Mouse (Mus musculus) hindbrain, embryonic 16.5 days (tissue): ENCODE results near the gene Prkacb. TPM values are rescaled to one million over a fixed set of nuclear protein-coding genes. Genes with fewer than 3 reads are reported as not detected.

Experiments
- ATAC-seq: fragments of 200-750 bp; cut with Nextera tagmentation; 2 replicates; pipeline ENCODE4 v1.8.0; 2017; ENCODE audit warnings: moderate TSS enrichment, moderate library complexity
- H3K27ac ChIP-seq: fragments of 300-500 bp; sonication (generic); 2 replicates; pipeline ENCODE4 v1.5.1; 2014; ENCODE audit warnings: low read depth, mild to moderate bottlenecking, control low read depth, low read length, moderate library complexity
- H3K27me3 ChIP-seq: fragments of 300-500 bp; sonication (generic); replicated peaks from 2 replicates; pipeline ENCODE4 v1.6.1; 2014; ENCODE audit warnings: low read length; ENCODE audit not compliant: control insufficient read depth, insufficient read depth
- H3K36me3 ChIP-seq: fragments of 300-500 bp; sonication (generic); 2 replicates; pipeline ENCODE4 v1.6.1; 2014; ENCODE audit warnings: mild to moderate bottlenecking, low read length, moderate library complexity, mixed read lengths; ENCODE audit not compliant: control insufficient read depth, insufficient read depth
- H3K4me1 ChIP-seq: fragments of 300-500 bp; sonication (generic); 2 replicates; pipeline ENCODE4 v1.6.1; 2014; ENCODE audit warnings: low read depth, low read length; ENCODE audit not compliant: control insufficient read depth, insufficient read depth
- H3K4me2 ChIP-seq: fragments of 300-500 bp; sonication (generic); 2 replicates; pipeline ENCODE4 v1.6.1; 2014; ENCODE audit warnings: mild to moderate bottlenecking, low read length, control low read depth, moderate library complexity
- H3K4me3 ChIP-seq: fragments of 300-500 bp; sonication (generic); 2 replicates; pipeline ENCODE4 v1.5.1; 2014; ENCODE audit warnings: mild to moderate bottlenecking, low read length, control low read depth, moderate library complexity
- H3K9ac ChIP-seq: fragments of 300-500 bp; sonication (generic); 2 replicates; pipeline ENCODE4 v1.6.1; 2014; ENCODE audit warnings: low read depth, mild to moderate bottlenecking, control low read depth, low read length, moderate library complexity
- H3K9me3 ChIP-seq: fragments of 300-500 bp; sonication (generic); 2 replicates; pipeline ENCODE4 v1.6.1; 2014; ENCODE audit warnings: mild to moderate bottlenecking, low read length, moderate library complexity; ENCODE audit not compliant: control insufficient read depth
- WGBS: fragments of 180-500 bp; shearing (Covaris S2); extraction: QIAGEN DNeasy Blood & Tissue Kit; methylation state at CpG from one replicate; pipeline ENCODE4 v1.1.7; 2014; 5-methylcytosine and 5-hydroxymethylcytosine counted together
- polyA plus RNA-seq: library from polyadenylated mRNA; unstranded; fragments of >200 nt; fragmentation: Nextera tagmentation; extraction: Ambion mirVana; gene quantifications from 2 replicates; pipeline ENCODE4 v1.2.1, GENCODE M21; 2015

Prkacb gene
- polyA plus RNA-seq, 1 experiment from 2014 or later, result 199 TPM

- H3K36me3 ChIP-seq, result no peaks in the 10 kb centered on the region
- no peak overlapping the region for H3K27ac ChIP-seq
- no peaks in the 10 kb centered on the region for H3K27me3 ChIP-seq
- WGBS, result 94% methylated on average over 8 of the region's 8 CpGs
- no peak overlapping the region for H3K9ac ChIP-seq
- H3K4me2 ChIP-seq, result no peak overlapping the region
- no peaks in the 10 kb centered on the region for H3K9me3 ChIP-seq
- H3K4me1 ChIP-seq, result no peaks in the 10 kb centered on the region; the same call in none of the 2 replicates
- no peak for ATAC-seq
- H3K4me3 ChIP-seq, result no peak overlapping the region
These were observed 126.4 kb downstream of the Prkacb start for GRCm38 (mm10) chr3:146686428-146686827.

- H3K9ac ChIP-seq, result peak within 1 kb of the TSS; percentile 54
- peak; percentile 94 for ATAC-seq
These were observed 127.7 kb downstream of the Prkacb start, which contains the start of gene Samd13 for GRCm38 (mm10) chr3:146684811-146685675. TSS of gene Samd13 (minus strand) at chr3:146685592.

GRCm38 (mm10) chr3:146683095-146683494 is 129.7 kb downstream of the Prkacb start:
- ATAC-seq, result no peak
- 90% methylated on average over 2 of the region's 2 CpGs for WGBS
- Histone ChIP-seq H3K27me3 (no peaks in the 10 kb centered on the region), H3K4me2 (no peak overlapping the region), H3K27ac (no peak overlapping the region), H3K36me3 (no peaks in the 10 kb centered on the region), H3K9ac (no peak overlapping the region), H3K4me3 (no peak overlapping the region), H3K9me3 (no peaks in the 10 kb centered on the region), H3K4me1 (no peaks in the 10 kb centered on the region; the same call in none of the 2 replicates)

More at GRCm38 (mm10) chr3:146684811-146685675, 127.7 kb downstream of the Prkacb start, which contains the start of gene Samd13:
- no peaks in the 10 kb centered on the region for H3K27me3 ChIP-seq
- H3K36me3 ChIP-seq, result no peaks in the 10 kb centered on the region
- H3K27ac ChIP-seq, result no peak within 1 kb of the TSS
- H3K4me1 ChIP-seq, result no peaks in the 10 kb centered on the region; the same call in none of the 2 replicates
- H3K4me3 ChIP-seq, result peak within 1 kb of the TSS; percentile 49
- H3K9me3 ChIP-seq, result no peaks in the 10 kb centered on the region
- WGBS, result 3% methylated on average over 50 of the region's 50 CpGs
- H3K4me2 ChIP-seq, result peak within 1 kb of the TSS; percentile 85

- Histone ChIP-seq H3K9ac (no peak overlapping the region; the same call in 1 of the 2 replicates), H3K27ac (no peak overlapping the region)
These were observed 130.6 kb downstream of the Prkacb start for GRCm38 (mm10) chr3:146682140-146682651.

GRCm38 (mm10) chr3:146681696-146682095 is 131.1 kb downstream of the Prkacb start:
- no peaks in the 10 kb centered on the region for H3K36me3 ChIP-seq
- no peaks in the 10 kb centered on the region for H3K27me3 ChIP-seq
- H3K4me1 ChIP-seq, result no peaks in the 10 kb centered on the region; the same call in none of the 2 replicates
- peak overlapping the region; percentile 25; the same call in 1 of the 2 replicates for H3K4me3 ChIP-seq
- no peak for ATAC-seq
- H3K9me3 ChIP-seq, result no peaks in the 10 kb centered on the region
- no peak overlapping the region for H3K9ac ChIP-seq
- H3K27ac ChIP-seq, result no peak overlapping the region
- WGBS, result 67% methylated on average over 8 of the region's 8 CpGs
- H3K4me2 ChIP-seq, result peak overlapping the region; percentile 46

More at GRCm38 (mm10) chr3:146682140-146682651, 130.6 kb downstream of the Prkacb start:
- 38% methylated on average over 13 of the region's 13 CpGs for WGBS
- H3K9me3 ChIP-seq, result no peaks in the 10 kb centered on the region
- no peaks in the 10 kb centered on the region for H3K27me3 ChIP-seq
- H3K4me3 ChIP-seq, result peak overlapping the region; percentile 25
- no peaks in the 10 kb centered on the region; the same call in none of the 2 replicates for H3K4me1 ChIP-seq
- peak overlapping the region; percentile 46 for H3K4me2 ChIP-seq
- peak; percentile 37; the same call in 1 of the 2 replicates for ATAC-seq
- no peaks in the 10 kb centered on the region for H3K36me3 ChIP-seq

- no peak for ATAC-seq
- H3K4me1 ChIP-seq, result no peaks in the 10 kb centered on the region; the same call in none of the 2 replicates
- no peaks in the 10 kb centered on the region for H3K27me3 ChIP-seq
- no peaks in the 10 kb centered on the region for H3K36me3 ChIP-seq
- H3K9me3 ChIP-seq, result no peaks in the 10 kb centered on the region
- no peak overlapping the region for H3K9ac ChIP-seq
- no peak overlapping the region for H3K27ac ChIP-seq
- 94% methylated on average over 13 of the region's 13 CpGs for WGBS
- no peak overlapping the region for H3K4me2 ChIP-seq
- no peak overlapping the region for H3K4me3 ChIP-seq
These were observed 132.2 kb downstream of the Prkacb start for GRCm38 (mm10) chr3:146680625-146681024.

- no peaks in the 10 kb centered on the region for H3K9me3 ChIP-seq
- H3K4me2 ChIP-seq, result no peak overlapping the region
- no peaks in the 10 kb centered on the region for H3K36me3 ChIP-seq
- ATAC-seq, result no peak
- no peaks in the 10 kb centered on the region for H3K4me1 ChIP-seq
- no peak overlapping the region for H3K27ac ChIP-seq
- WGBS, result 94% methylated on average over 16 of the region's 16 CpGs
- H3K9ac ChIP-seq, result no peak overlapping the region
- no peaks in the 10 kb centered on the region for H3K27me3 ChIP-seq
- H3K4me3 ChIP-seq, result no peak overlapping the region
These were observed 133.1 kb downstream of the Prkacb start for GRCm38 (mm10) chr3:146679646-146680045.
